Mouse (Mus musculus): ENCODE results near the gene Efcab6. TPM values are rescaled to one million over a fixed set of nuclear protein-coding genes. Genes with fewer than 3 reads are reported as not detected.
"Not testable (repeated sequence)": the region's sequence is repeated elsewhere in the genome, so short reads cannot be mapped to it uniquely, and the experiment has no call there.

The Efcab6 gene
- 0.37 TPM in 1 of 2 replicates, not detected in the other for total RNA-seq (2017)

DNA sequence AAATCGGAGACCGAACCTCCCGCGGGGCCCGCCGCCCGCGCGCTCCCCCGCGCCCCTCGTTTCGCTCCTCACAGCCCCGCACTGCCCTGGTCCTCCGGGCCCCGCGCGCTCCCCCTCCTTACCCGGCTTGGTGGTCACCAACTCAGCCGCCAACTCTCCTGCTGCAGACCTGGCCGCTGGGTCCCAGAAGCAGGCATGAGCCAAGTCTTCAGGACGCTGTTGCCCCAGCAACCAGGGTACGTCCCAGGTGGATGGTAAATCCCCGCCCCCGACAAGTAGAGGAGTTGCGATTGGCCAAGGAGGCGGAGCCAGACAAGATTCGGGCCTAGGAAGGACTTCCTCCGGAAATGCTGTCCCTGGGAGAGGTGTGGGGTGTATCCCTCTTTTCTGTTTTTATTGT is at the start of gene Efcab6:
TSS of gene Efcab6 (minus strand) at position 240 of the 400 bp plus-strand sequence.
- ATAC-seq (ENCODE audit: extremely low read depth, insufficient number of reproducible peaks, low FRiP score, poor library complexity, severe bottlenecking) = no peak

DNA sequence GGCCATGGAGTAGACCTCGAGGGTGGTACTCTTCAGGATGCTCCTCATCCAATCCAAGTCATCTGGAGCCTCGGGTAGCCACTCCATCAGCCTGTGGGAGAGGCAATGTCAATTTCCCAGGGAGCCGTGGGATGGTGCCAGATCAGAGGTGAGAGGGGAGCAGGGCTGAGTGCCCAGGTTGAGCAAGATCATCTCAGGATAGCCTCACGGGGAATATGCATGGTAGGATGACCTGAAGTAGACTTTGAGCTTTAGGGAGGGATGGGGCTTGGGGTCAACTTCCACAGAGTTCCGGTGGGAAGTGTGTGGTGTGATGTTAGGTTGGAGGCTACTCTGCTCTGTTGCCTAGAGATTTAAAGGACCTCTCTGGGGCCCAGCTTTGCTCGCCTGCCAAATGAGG is 48.7 kb upstream of the Efcab6 start:
- no peak for ATAC-seq (ENCODE audit: extremely low read depth, insufficient number of reproducible peaks, low FRiP score, poor library complexity, severe bottlenecking)

DNA sequence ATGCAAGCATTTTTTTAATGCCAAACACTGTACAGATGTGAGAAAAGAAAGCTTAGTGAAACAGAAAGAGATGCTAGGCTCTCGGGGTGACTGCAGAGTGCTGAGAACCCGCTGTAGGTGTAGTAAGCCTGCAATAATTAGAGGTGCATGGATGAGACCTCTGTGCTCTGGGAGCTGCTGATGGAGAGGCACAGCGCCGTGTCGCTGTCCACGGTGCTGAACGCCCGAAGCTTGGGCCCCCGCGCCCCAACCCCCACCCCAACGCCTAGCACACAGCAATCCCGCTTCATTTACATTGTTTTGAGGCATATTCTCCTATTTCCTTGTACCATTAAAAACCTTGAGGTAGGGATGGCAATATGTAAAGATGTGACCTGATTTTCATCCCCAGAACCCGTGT is 43.7 kb upstream of the Efcab6 start:
- no peak for ATAC-seq (ENCODE audit: extremely low read depth, insufficient number of reproducible peaks, low FRiP score, poor library complexity, severe bottlenecking)

DNA sequence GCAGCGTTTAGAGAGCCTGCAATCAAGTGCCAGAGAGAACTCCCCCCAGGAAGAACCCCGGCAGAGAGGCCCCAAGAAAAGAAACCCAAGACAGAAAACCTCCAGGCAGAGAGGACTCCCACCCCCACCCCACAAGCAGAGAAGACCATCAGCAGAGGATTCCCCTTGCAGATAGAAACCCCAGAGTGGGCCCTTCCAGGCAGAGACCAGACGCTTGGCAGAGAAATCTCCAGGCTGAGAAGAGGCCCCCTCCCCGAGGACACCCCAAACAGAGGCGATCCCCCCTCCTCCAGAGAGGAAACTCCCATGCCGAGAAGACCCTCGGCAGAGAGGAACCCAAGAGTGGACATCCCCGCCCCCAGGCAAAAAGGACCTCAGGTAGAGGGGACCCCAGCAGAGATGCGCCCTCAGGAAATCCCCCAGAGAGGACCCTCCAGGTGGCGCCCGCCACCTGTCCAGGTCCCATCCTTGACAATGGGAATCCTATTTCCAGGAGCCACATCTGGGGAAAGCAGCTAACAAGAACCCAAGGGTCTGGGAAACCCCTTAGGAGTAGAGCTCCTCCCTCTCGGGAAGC is 40.8 kb upstream of the Efcab6 start:
- no peak for ATAC-seq (ENCODE audit: extremely low read depth, insufficient number of reproducible peaks, low FRiP score, poor library complexity, severe bottlenecking)

DNA sequence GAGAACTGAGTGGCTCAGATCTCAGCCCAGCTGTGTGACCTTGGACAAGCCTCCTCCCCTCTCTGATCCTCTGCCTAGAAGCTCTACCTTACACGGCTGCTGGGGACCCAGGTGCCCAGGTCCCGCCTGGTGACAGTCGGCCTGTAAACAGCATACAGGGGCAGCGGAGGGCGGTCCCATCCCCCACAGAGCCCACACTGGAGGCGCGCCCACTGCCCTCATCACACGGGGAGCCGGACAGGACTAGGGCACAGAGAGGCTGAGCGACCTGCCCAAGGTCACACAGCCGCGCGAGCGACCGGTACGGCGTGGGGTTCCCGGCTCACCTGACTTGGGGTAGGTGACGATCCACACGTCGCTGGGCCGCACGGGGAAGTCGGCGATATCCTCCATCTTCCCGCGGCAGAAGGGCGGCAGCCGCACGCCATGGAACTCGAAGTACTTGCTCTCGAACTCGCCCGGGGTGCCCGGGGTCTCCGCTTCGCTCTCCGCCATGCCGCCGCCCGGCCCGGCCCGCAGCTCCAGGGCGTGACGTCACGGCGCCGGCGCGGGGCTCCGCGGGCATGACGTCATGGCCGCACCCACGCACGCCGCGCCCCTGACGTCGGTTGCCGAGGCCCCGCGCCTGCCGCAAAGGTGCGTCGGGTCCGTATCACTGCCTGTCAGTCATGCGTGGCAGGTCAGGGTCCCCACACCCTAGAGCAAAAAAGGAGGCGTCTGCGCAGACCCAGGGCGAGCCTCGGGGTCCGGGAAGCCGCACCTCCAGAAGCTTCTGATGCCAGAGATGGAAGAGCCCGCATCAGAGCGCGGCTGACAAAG is 40.1 kb upstream of the Efcab6 start, which contains the start of gene Sult4a1:
TSS of gene Sult4a1 (minus strand) at position 650 of the 819 bp plus-strand sequence.
- ATAC-seq (ENCODE audit: extremely low read depth, insufficient number of reproducible peaks, low FRiP score, poor library complexity, severe bottlenecking) = no peak

DNA sequence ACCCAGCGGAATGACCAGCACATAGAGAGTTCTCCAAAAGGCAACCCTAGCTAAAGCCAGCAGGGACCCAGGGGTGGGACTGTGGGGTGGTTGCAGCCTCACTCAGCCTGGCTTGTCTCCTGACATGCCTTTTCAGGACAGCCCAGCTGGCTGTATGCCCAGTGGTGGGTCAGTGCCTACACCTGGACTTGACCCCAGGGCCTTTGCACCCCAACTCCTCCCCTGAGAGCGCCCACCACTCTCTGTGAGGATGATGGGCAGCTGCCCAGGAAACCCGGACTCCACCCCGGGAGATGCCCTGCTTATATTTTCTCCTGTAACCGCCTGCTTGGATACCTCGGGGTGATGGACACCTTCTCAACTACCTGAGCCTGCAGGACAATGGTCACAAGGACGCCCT is 39.4 kb upstream of the Efcab6 start:
- no peak for ATAC-seq (ENCODE audit: extremely low read depth, insufficient number of reproducible peaks, low FRiP score, poor library complexity, severe bottlenecking)

DNA sequence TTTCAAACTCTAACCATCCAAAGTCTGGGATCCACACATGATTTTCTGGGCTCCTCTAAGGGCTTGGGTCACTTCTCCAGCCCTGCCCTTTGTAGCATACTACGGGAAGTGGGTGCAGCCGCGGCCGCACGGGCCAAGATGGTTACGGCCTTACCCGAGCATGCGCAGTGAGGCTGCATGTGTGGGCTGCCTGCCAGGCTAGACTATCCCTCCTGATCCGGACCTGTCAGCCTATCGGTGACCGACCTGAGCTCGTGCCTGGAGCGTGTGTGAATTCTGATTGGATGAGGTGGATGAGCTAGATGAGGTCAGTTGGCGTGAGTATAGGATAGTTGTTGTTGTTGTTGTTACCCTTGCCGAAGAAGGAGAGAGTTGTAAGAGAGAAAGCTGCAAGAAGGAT is 32.4 kb upstream of the Efcab6 start:
- not testable (repeated sequence) for ATAC-seq (ENCODE audit: extremely low read depth, insufficient number of reproducible peaks, low FRiP score, poor library complexity, severe bottlenecking)

DNA sequence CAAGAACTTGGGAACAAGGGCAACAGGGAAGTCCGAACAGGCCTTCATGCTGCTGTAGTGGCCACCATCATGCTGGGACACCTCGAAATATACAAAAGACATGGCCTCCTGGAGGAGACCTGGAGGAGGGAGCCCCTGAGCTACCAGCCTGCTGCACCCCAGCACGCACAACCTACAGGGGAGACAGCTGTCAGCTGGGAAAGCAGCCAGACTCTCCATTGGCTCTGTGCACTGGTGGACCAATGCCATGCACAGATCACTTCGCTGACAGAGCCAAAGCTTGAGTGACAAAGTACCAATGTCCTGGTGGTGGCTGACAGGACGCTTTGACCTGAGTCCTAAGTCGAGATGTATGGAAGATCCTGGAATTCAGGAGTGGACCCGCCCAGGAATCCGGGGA is 30.9 kb upstream of the Efcab6 start:
- no peak for ATAC-seq (ENCODE audit: extremely low read depth, insufficient number of reproducible peaks, low FRiP score, poor library complexity, severe bottlenecking)

DNA sequence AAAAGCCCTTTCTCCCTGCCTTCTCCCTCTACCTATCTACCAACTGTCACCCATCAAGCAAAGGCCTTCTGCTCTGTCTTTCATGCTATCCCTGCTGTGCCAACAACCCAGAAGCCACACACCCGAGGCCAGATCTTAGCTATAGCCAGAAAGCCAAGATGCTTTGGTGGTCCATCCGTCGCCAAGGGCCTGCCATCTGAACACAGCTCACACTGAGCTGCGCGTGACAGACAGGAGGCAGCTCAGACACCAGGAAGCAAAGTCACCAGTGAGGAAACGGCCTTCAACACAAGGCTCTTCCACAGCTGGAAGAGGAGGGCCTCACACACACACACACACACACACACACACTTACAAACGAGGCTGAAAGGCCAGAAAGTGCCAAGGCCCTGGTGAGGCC is 29.7 kb upstream of the Efcab6 start:
- no peak for ATAC-seq (ENCODE audit: extremely low read depth, insufficient number of reproducible peaks, low FRiP score, poor library complexity, severe bottlenecking)

DNA sequence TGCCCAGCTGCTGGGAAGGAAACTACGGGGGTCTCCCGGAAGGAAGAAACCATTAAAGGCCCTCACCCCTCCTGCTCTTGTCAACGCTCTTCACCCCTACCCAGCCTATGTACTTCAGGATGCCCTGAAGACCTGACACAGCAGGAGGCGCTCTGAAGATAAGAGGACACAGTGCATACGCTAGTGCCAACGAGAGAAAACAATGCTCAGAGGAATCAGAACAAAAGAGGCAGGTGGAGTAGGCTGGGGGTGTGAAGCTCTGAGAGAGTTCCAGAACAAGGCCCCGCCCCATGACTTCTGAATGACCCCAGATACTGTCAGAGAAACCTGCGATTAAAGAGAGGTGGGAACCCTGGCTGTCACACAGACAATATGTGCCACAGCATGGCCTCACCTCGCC is 21.6 kb upstream of the Efcab6 start:
- no peak for ATAC-seq (ENCODE audit: extremely low read depth, insufficient number of reproducible peaks, low FRiP score, poor library complexity, severe bottlenecking)

DNA sequence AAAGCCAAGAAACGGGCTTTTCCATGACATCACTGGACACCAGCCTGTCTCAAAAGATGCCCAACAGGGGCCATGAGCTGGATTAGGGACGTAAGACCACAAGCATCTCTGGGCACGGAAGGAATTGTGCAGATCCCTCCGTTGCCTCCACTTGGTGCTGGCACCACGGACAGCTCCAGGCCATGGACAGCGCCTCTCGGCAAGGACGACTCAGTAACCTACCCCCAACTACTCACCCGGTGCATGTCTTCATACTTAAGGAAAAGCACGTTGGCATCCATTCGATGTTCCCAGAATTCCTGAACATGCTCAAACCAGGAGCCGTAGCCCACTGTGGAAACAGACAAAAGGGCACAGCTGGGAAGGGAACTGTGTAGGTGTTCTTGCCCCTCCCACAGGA is 21.2 kb upstream of the Efcab6 start:
- no peak for ATAC-seq (ENCODE audit: extremely low read depth, insufficient number of reproducible peaks, low FRiP score, poor library complexity, severe bottlenecking)

DNA sequence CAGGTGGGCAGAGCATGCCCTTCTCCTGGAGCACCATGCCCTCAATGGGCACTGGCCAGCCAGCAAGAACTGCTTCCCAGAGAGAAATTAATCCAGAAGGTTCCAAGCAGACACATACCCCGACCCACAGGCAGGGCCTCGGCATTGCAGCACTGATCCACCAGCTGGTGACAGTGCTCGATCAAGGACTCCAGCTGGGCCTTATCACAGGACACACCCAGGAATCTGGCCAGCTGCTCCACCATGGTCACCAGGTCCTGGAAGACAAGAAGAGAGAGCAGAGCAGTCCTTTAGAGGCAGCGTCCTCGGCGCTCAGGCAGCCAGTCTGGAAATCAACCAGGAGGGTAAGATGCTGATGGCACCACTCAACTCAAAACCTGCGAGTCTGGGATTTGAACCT is 14.9 kb upstream of the Efcab6 start:
- ATAC-seq (ENCODE audit: extremely low read depth, insufficient number of reproducible peaks, low FRiP score, poor library complexity, severe bottlenecking) = no peak

DNA sequence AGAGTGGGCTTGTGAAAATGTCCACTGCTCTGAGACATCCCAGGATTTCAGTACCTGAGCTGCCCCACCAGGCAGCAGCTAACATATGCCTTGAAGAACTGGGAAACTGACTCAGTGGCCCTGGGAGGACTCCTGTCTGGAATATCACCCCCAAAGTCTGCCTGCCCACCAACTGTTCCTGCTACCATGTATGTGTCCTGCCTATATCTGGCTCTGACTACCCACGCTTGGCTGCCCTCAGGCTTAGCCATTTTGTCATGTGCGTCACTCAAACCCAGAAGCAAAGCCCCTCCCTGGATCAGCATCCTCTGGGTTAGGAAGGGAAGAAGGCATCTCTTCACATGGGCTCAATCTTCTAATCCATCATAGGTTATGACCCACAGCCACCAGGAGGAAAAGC is 14.3 kb upstream of the Efcab6 start:
- ATAC-seq (ENCODE audit: extremely low read depth, insufficient number of reproducible peaks, low FRiP score, poor library complexity, severe bottlenecking) = no peak

DNA sequence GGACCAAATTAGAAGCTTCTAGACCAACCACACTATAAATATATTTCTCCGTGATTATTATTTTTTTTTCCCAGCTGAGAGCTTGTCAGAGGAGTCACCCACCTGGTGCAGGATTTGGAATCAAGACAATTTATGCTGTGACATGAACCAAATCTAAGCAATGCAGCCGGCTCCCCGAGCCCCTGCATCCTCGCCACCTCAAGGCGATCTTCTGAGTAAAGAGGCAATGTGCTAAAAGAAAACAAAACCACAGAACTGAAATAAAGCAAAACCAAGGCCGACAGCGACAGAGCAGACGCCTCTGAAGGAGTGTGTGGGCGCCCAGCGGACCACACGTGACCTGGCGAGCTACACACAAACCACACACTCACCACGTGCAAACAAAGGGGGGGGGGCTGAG is 13.5 kb upstream of the Efcab6 start:
- ATAC-seq (ENCODE audit: extremely low read depth, insufficient number of reproducible peaks, low FRiP score, poor library complexity, severe bottlenecking) = no peak

DNA sequence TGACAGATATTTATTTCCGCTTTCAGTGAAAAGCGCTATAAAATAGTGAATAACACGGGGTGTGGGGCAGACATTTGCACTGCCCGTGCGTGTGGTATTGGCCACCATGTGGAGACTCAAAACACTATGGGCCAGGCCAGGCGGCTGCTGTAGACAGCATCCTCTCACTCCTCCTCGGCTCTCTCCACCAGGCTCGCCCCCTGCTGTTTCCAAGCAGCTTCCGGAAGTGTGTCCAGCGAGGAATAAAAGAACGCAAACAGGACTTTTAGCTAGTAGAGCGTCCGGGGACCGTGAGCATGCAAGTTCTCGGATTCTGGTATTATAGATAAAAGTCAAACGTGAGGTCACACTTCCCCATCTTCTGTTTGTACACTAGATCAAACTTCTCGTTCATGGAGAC is 12.0 kb upstream of the Efcab6 start:
- no peak for ATAC-seq (ENCODE audit: extremely low read depth, insufficient number of reproducible peaks, low FRiP score, poor library complexity, severe bottlenecking)

DNA sequence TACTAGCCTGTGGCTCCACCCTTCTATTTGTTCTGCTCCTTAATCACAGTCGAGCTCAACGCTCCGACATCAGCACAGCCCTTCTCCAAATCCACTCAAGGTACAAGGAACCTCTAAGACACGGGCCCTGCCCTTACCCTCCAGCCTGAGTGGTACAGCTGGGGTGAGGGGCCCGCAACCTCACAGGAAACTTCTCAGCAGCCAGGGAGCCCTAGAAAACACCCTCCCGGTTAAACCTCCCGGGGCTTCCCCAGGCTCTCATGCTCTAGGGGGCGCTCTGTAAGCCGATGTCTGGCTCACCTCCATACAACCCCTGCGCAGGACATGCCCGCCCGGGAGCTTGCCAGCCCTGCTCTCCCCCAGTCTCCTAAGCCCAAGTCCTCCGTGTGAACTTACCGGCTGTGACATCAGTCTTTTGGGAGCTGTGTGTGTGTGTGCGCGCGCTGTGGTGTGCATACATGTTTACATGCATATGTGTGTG is 9.6 kb upstream of the Efcab6 start:
- no peak for ATAC-seq (ENCODE audit: extremely low read depth, insufficient number of reproducible peaks, low FRiP score, poor library complexity, severe bottlenecking)

DNA sequence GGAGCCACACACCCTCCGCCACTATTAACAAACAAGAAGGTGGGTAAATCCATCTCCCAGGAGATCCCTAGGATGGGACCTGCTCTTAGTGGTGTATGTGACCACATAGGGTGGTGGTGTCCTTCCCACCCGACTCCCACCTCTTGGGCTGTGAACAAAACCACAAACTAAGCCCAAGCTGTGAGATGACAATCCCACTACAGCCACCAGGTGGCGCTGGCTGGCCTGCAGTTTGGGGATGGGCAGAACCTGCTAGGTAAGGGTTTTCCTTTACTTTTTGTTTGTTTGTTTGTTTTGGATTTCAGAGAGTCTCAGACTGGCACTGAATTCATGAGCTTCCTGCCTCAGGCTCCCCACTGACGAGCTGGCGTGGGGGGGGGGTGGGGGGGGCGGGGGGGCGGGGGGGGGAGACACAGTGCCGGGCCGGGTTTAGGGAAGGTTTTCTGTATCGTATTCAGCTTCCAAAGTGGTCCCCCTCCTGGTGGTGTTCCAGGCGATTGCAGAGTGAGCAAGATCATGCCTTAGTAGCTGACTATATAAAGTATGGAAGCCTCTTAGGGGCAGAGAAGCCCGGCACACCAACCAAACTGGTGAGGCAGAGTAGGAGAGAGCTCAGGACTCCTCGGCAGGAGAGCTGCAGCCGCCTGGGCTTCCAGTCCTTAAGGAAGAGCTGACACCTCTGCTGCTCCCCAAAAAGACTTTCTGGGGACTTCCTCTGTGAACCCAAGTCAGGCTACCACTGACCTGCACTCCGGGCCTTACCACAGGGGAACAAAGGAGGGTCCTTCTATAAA is 8.9 kb upstream of the Efcab6 start:
- ATAC-seq (ENCODE audit: extremely low read depth, insufficient number of reproducible peaks, low FRiP score, poor library complexity, severe bottlenecking) = no peak

DNA sequence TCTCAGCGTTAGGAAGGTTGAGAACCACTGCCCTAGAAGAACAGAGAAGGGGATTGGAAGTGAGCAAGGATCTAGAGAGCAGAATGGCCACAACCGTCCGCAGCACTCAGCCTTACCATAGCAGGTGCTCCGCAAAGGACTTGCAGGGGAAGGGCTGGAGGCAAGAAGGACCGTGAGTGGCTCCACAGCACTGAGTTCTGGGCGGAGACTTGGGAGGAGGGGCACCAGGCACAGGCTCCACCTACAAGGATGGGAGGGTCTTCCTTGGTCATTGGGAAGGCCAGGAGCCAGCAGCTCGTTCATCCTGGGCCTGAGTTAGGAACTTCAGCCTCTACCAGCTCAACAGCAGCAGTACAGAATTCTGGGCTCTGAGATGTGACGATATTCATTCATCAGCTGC is 7.9 kb upstream of the Efcab6 start:
- ATAC-seq (ENCODE audit: extremely low read depth, insufficient number of reproducible peaks, low FRiP score, poor library complexity, severe bottlenecking) = no peak

DNA sequence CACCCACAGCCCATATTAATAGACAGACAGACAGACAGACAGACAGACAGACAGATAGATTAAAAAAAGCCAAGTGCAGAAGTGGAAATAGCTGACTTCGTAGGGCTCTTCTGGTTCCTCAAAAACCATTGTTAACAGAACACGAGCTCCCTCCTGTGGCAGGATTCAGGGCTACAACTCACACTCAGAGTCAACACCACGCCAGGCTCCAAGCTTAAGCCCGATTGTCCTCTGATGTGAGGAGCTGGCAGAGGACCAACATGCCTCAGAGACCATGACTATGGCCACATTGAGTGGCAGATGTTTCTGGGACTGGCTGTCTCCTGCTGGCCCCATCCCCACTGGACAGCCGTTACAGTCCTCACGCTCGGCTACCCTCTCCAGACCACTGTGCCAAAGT is 7.0 kb upstream of the Efcab6 start:
- no peak for ATAC-seq (ENCODE audit: extremely low read depth, insufficient number of reproducible peaks, low FRiP score, poor library complexity, severe bottlenecking)
